Mouse (Mus musculus) kidney, postnatal 0 days (tissue): Measurements from ENCODE around the gene 1500011B03Rik. TPM values are rescaled to one million over a fixed set of nuclear protein-coding genes. Genes with fewer than 3 reads are reported as not detected.

Experiments used
- ATAC-seq: fragments of 200-750 bp; cut with Nextera tagmentation; replicated peaks from 2 replicates; pipeline ENCODE4 v1.8.0; 2017; ENCODE audit warnings: low read depth, moderate number of reproducible peaks, moderate TSS enrichment, moderate library complexity; ENCODE audit not compliant: low FRiP score
- DNase-seq: peaks from one replicate; pipeline ENCODE4 v3.0.0-alpha.2; 2016; ENCODE audit warnings: low spot score
- H3K27ac ChIP-seq: fragments of 300-500 bp; sonication (generic); 2 replicates; pipeline ENCODE4 v1.5.1; 2014; ENCODE audit warnings: mild to moderate bottlenecking
- H3K27me3 ChIP-seq: fragments of 300-500 bp; sonication (generic); 2 replicates; pipeline ENCODE4 v1.6.1; 2014; ENCODE audit warnings: low read length, mixed read lengths; ENCODE audit not compliant: insufficient read depth
- H3K36me3 ChIP-seq: fragments of 300-500 bp; sonication (generic); 2 replicates; pipeline ENCODE4 v1.6.1; 2014; ENCODE audit warnings: low read length, mixed read lengths; ENCODE audit not compliant: insufficient read depth
- H3K4me1 ChIP-seq: fragments of 300-500 bp; sonication (generic); replicated peaks from 2 replicates; pipeline ENCODE4 v1.6.1; 2014; ENCODE audit warnings: antibody characterized with exemption, low read length, mixed read lengths; ENCODE audit not compliant: insufficient read depth
- H3K4me2 ChIP-seq: fragments of 300-500 bp; sonication (generic); 2 replicates; pipeline ENCODE4 v1.6.1; 2014; ENCODE audit warnings: mild to moderate bottlenecking, low read length, moderate library complexity, mixed read lengths
- H3K4me3 ChIP-seq: fragments of 300-500 bp; sonication (generic); replicated peaks from 2 replicates; pipeline ENCODE4 v1.5.1; 2014; ENCODE audit warnings: low read depth, low read length
- H3K9ac ChIP-seq: fragments of 300-500 bp; sonication (generic); 2 replicates; pipeline ENCODE4 v1.6.1; 2014; ENCODE audit warnings: low read depth, low read length
- H3K9me3 ChIP-seq: fragments of 300-500 bp; sonication (generic); replicated peaks from 2 replicates; pipeline ENCODE4 v1.6.1; 2016; ENCODE audit warnings: low read length, inconsistent platforms, mixed read lengths
- CTCF ChIP-seq: IDR thresholded peaks from 2 replicates; pipeline ENCODE4 v1.5.1; 2016; ENCODE audit warnings: antibody characterized with exemption, low read depth, mild to moderate bottlenecking, moderate library complexity
- whole genome bisulfite sequencing: fragments of 180-500 bp; shearing (Covaris S2); extraction: QIAGEN DNeasy Blood & Tissue Kit; methylation state at CpG from one replicate; pipeline ENCODE4 v1.1.7; 2014; 5-methylcytosine and 5-hydroxymethylcytosine counted together
- microRNA-seq: library from miRNA; unstranded; fragments of <30 nt; microRNA quantifications from one replicate; pipeline ENCODE4, GENCODE M21; 2016
- polyA plus RNA-seq: library from polyadenylated mRNA; unstranded; fragments of >200 nt; fragmentation: Nextera tagmentation; extraction: Ambion mirVana; gene quantifications from 2 replicates; pipeline ENCODE4 v1.2.1, GENCODE M21; 2015

1500011B03Rik gene
- polyA plus RNA-seq, 1 experiment from 2014 or later: 189 TPM

GRCm38 (mm10) chr5:114764812-114765735 is 58.2 kb downstream of the 1500011B03Rik start:
- ATAC-seq (no peak), DNase-seq (peak; percentile 6)
- H3K36me3 ChIP-seq: peaks cover 35% of the 10 kb centered on the region
- H3K9ac ChIP-seq: no peak overlapping the region
- no peak overlapping the region for H3K4me3 ChIP-seq
- H3K9me3 ChIP-seq: no peaks in the 10 kb centered on the region
- TF ChIP-seq CTCF: peak; percentile 32
- H3K27ac ChIP-seq: no peak overlapping the region
- WGBS: 90% methylated on average over 18 of the region's 18 CpGs
- no peaks in the 10 kb centered on the region for H3K27me3 ChIP-seq
- H3K4me1 ChIP-seq: no peaks in the 10 kb centered on the region
- no peak overlapping the region for H3K4me2 ChIP-seq

GRCm38 (mm10) chr5:114761980-114762379 is 61.3 kb downstream of the 1500011B03Rik start:
- no peak overlapping the region for H3K9ac ChIP-seq
- no peak overlapping the region for H3K27ac ChIP-seq
- H3K36me3 ChIP-seq: peaks cover 42% of the 10 kb centered on the region
- ATAC-seq (no peak), DNase-seq (no peak)
- H3K4me3 ChIP-seq: no peak overlapping the region
- no peak for TF ChIP-seq CTCF
- H3K9me3 ChIP-seq: no peaks in the 10 kb centered on the region
- 70% methylated on average over 8 of the region's 8 CpGs for WGBS
- H3K4me2 ChIP-seq: no peak overlapping the region
- H3K4me1 ChIP-seq: no peaks in the 10 kb centered on the region
- no peaks in the 10 kb centered on the region for H3K27me3 ChIP-seq

- Histone ChIP-seq H3K4me3 (no peak overlapping the region), H3K27ac (no peak overlapping the region), H3K4me2 (no peak overlapping the region), H3K9me3 (no peaks in the 10 kb centered on the region), H3K4me1 (no peaks in the 10 kb centered on the region), H3K36me3 (peaks cover 38% of the 10 kb centered on the region), H3K27me3 (no peaks in the 10 kb centered on the region), H3K9ac (no peak overlapping the region)
- WGBS: 92% methylated on average over 5 of the region's 5 CpGs
- no peak for DNase-seq
- ATAC-seq: no peak
- TF ChIP-seq CTCF: no peak
These were observed 63.7 kb downstream of the 1500011B03Rik start for GRCm38 (mm10) chr5:114759536-114760090.

Small RNA genes within 50 kb of the gene (microRNA-seq; reads per million reads assigned to microRNA genes)
- gene Mir6240: 4.6 reads per million, percentile 13 among the genes with 10 or more reads in this experiment

Other genes starting within 250 kb of the 1500011B03Rik start
- gene Trpv4, start 165.0 kb downstream of the 1500011B03Rik start, polyA plus RNA-seq: 31.3 and 35.6 TPM in 2 replicates
- 65.0 and 70.3 TPM in 2 replicates for gene Gltp, start 132.5 kb downstream of the 1500011B03Rik start, polyA plus RNA-seq
- gene Tchp, start 115.7 kb downstream of the 1500011B03Rik start, polyA plus RNA-seq: 10.2 and 12.2 TPM in 2 replicates
- 45.6 and 49.2 TPM in 2 replicates for gene Ankrd13a, start 48.8 kb downstream of the 1500011B03Rik start, polyA plus RNA-seq
- gene Git2, start 48.0 kb downstream of the 1500011B03Rik start, polyA plus RNA-seq: 25.8 and 27.8 TPM in 2 replicates
- gene 4930519G04Rik, start 30.2 kb upstream of the 1500011B03Rik start, polyA plus RNA-seq: not detected in 2 replicates
- gene Gm9936, start 35.2 kb upstream of the 1500011B03Rik start, polyA plus RNA-seq: not detected in 2 replicates
- 19.9 and 24.1 TPM in 2 replicates for gene Oasl2, start 73.5 kb upstream of the 1500011B03Rik start, polyA plus RNA-seq
- 3.1 and 3.2 TPM in 2 replicates for gene Oasl1, start 99.8 kb upstream of the 1500011B03Rik start, polyA plus RNA-seq
- gene 2210016L21Rik, start 118.7 kb upstream of the 1500011B03Rik start, polyA plus RNA-seq: 75.3 and 79.6 TPM in 2 replicates
- gene Hnf1a, start 147.6 kb upstream of the 1500011B03Rik start, polyA plus RNA-seq: 10.8 and 12.5 TPM in 2 replicates
- 19.0 and 39.4 TPM in 2 replicates for gene Sppl3, start 187.7 kb upstream of the 1500011B03Rik start, polyA plus RNA-seq